ENCODE assay signal across 32 mouse cellular contexts in genomic region chr2:121088507-121088906, GRCm38 (mm10). TPM values are rescaled to one million over a fixed set of nuclear protein-coding genes. Genes with fewer than 3 reads are reported as not detected.
A peak's percentile ranks its signal among the peaks of the same experiment; 100 is the strongest.
DNase-seq lines count a peak whose midpoint lies in the region; TF ChIP-seq lines count a peak whose summit lies in the region.
"Had no signal": no experiment of that assay in that cellular context is flagged by ENCODE, and none has a peak within 500 bp of the region (broad histone marks: within the 10 kb centered on the region; RNA-seq: fewer than 3 reads in every experiment).

No protein-coding gene starts in this region.

- peak; percentile 27 for TF ChIP-seq CTCF in heart, adult 2 months (IDR thresholded peaks at IDR 0.05)
- peak; percentile 15; the same call in 1 of the 2 replicates for TF ChIP-seq CTCF in brain, embryonic 14.5 days (IDR thresholded peaks at IDR 0.05; ENCODE audit: borderline replicate concordance, extremely low read depth, insufficient read depth, insufficient read length)
- no peak for TF ChIP-seq CTCF in lung, adult 2 months (IDR thresholded peaks at IDR 0.05; ENCODE audit: insufficient read depth, low read length)

- no peaks in the 10 kb centered on the region for H3K36me3 ChIP-seq in heart, adult 2 months (ENCODE audit: control insufficient read depth, insufficient read depth, low read length)
- H3K36me3 ChIP-seq: forebrain, embryonic 10.5 days; heart, embryonic 10.5 days; hindbrain, embryonic 10.5 days; intestine, embryonic 15.5 days; kidney, embryonic 15.5 days; limb, embryonic 12.5 days; liver, embryonic 15.5 days; midbrain, embryonic 10.5 days had no signal

- TF ChIP-seq EP300 in heart, adult 2 months (IDR thresholded peaks at IDR 0.05; ENCODE audit: insufficient read depth, low read depth, low read length): no peak

- H3K79me2 ChIP-seq in heart, adult 2 months (replicated peaks; ENCODE audit: control insufficient read depth, insufficient read depth, low read length): no peaks in the 10 kb centered on the region

- DNase-seq in heart, adult 2 months: no peak
- DNase-seq in heart, postnatal 25 days (ENCODE audit: low spot score): no peak
- peak; percentile 21 for DNase-seq in 416B (ENCODE audit: low read depth)
- peak; percentile 34 for DNase-seq in ES-CJ7 (ENCODE audit: low read depth, low spot score)
- DNase-seq in brain, embryonic 14.5 days (ENCODE audit: low read depth): no peak
- no peak for DNase-seq in B cell, adult 2 months
- DNase-seq in lung, adult 2 months: no peak
- DNase-seq: adrenal gland, adult 8-10 months; cerebellum, adult 2 months; thymus, postnatal 14 days had no signal

- WGBS in heart, adult 2 months: 87% methylated on average over 3 of the region's 3 CpGs
- 82% methylated on average over 3 of the region's 3 CpGs for WGBS in lung, adult 2 months

- H3K4me3 ChIP-seq in heart, adult 2 months: no peak overlapping the region
- H3K4me3 ChIP-seq in lung, adult 2 months (replicated peaks; ENCODE audit: extremely low read depth, low read depth, low read length): no peak overlapping the region
- H3K4me3 ChIP-seq: forebrain, embryonic 10.5 days; heart, embryonic 10.5 days; hindbrain, embryonic 10.5 days; intestine, embryonic 15.5 days; kidney, embryonic 15.5 days; limb, embryonic 12.5 days; liver, embryonic 15.5 days; midbrain, embryonic 10.5 days had no signal

- H3K9ac ChIP-seq in heart, adult 2 months (ENCODE audit: low read depth, low read length): no peak overlapping the region
- H3K9ac ChIP-seq: intestine, embryonic 15.5 days; kidney, embryonic 15.5 days; limb, embryonic 12.5 days; liver, embryonic 15.5 days had no signal

- intact Hi-C loops in heart, adult 2 months (cut with DNase I): no loop called here
- intact Hi-C loops in heart, postnatal 25 days (cut with DNase I): no loop called here

- H3K27ac ChIP-seq in heart, adult 2 months: no peak overlapping the region
- H3K27ac ChIP-seq: forebrain, embryonic 10.5 days; heart, embryonic 10.5 days; hindbrain, embryonic 10.5 days; intestine, embryonic 15.5 days; kidney, embryonic 15.5 days; limb, embryonic 12.5 days; liver, embryonic 15.5 days; midbrain, embryonic 10.5 days had no signal

- no peak for TF ChIP-seq POLR2A in heart, adult 2 months (IDR thresholded peaks at IDR 0.05; ENCODE audit: insufficient read depth, low read depth, low read length)
- TF ChIP-seq POLR2A in brain, embryonic 14.5 days (IDR thresholded peaks at IDR 0.05; ENCODE audit: borderline replicate concordance, extremely low read depth, insufficient read depth, insufficient read length, poor library complexity, severe bottlenecking): no peak
- no peak for TF ChIP-seq POLR2A in lung, adult 2 months (IDR thresholded peaks at IDR 0.05; ENCODE audit: borderline replicate concordance, extremely low read depth, low read depth, low read length)

- no peaks in the 10 kb centered on the region for H3K27me3 ChIP-seq in heart, adult 2 months (ENCODE audit: control insufficient read depth, insufficient read depth, low read length)
- H3K27me3 ChIP-seq: intestine, embryonic 15.5 days; kidney, embryonic 15.5 days; liver, embryonic 15.5 days had no signal

- H3K4me1 ChIP-seq in heart, adult 2 months (ENCODE audit: control insufficient read depth, insufficient read depth, low read length): no peaks in the 10 kb centered on the region
- H3K4me1 ChIP-seq in lung, adult 2 months (ENCODE audit: control insufficient read depth, insufficient read depth, low read length): no peaks in the 10 kb centered on the region
- H3K4me1 ChIP-seq: forebrain, embryonic 10.5 days; hindbrain, embryonic 10.5 days; intestine, embryonic 15.5 days; limb, embryonic 12.5 days; liver, embryonic 15.5 days had no signal

RNA-seq across cellular contexts. Expression of gene Tgm5, which starts 2.9 kb away (rescaled TPM):
- not detected for total RNA-seq in heart, adult 2 months (2021)
- polyA plus RNA-seq in heart, adult 2 months (2012; rRNA removed): 0.04 TPM in 1 of 2 replicates, not detected in the other
- total RNA-seq in heart, postnatal 25 days (2021): not detected
- 0.05 TPM in 1 of 2 replicates, not detected in the other for polyA plus RNA-seq in brain, embryonic 14.5 days (2012; rRNA removed)
- 0.08 and 1.1 TPM in 2 replicates for polyA plus RNA-seq in lung, adult 2 months (2012; rRNA removed)
- total RNA-seq: common myeloid progenitor, adult 5-6 weeks; layer of hippocampus, postnatal 14 days; left cerebral cortex, postnatal 14 days had no signal
- polyA plus RNA-seq: activated CD4-positive, CD25-positive, alpha-beta regulatory T cell, adult 4 months; forebrain, embryonic 10.5 days; forebrain, embryonic 16.5 days; heart, embryonic 10.5 days; heart, postnatal 0 days; hindbrain, embryonic 10.5 days; intestine, embryonic 15.5 days; limb, embryonic 12.5 days; liver, embryonic 15.5 days; midbrain, embryonic 10.5 days; spleen, adult 2 months had no signal

RNA-seq across cellular contexts. Expression of gene Tgm7, which starts 21.1 kb away (rescaled TPM):
- not detected for total RNA-seq in heart, adult 2 months (2021)
- 0.04 TPM in 1 of 2 replicates, not detected in the other for polyA plus RNA-seq in heart, adult 2 months (2012; rRNA removed)
- total RNA-seq in heart, postnatal 25 days (2021): not detected
- 0.04 and 0.05 TPM in 2 replicates for polyA plus RNA-seq in brain, embryonic 14.5 days (2012; rRNA removed)
- polyA plus RNA-seq in lung, adult 2 months (2012; rRNA removed): not detected in 2 replicates
- total RNA-seq: common myeloid progenitor, adult 5-6 weeks; gastrocnemius, postnatal 4 days; midbrain, postnatal 0 days had no signal
- polyA plus RNA-seq: forebrain, embryonic 10.5 days; forebrain, embryonic 16.5 days; heart, embryonic 10.5 days; heart, postnatal 0 days; hindbrain, embryonic 10.5 days; hindbrain, embryonic 16.5 days; large intestine, adult 2 months; limb, embryonic 12.5 days; liver, embryonic 15.5 days; lung, postnatal 0 days; midbrain, embryonic 10.5 days; midbrain, postnatal 0 days; neural tube, embryonic 14.5 days; Patski; spleen, adult 2 months had no signal

RNA-seq across cellular contexts. Expression of gene Epb42, which starts 51.6 kb away (rescaled TPM):
- under 1 TPM in 1 of 2 experiments, not detected in 1; 0.09 TPM for total RNA-seq in heart, adult 2 months (2021)
- polyA plus RNA-seq in heart, adult 2 months (2012; rRNA removed): 0.12 and 0.41 TPM in 2 replicates
- under 1 TPM; 0.21 to 0.95 TPM for total RNA-seq in heart, postnatal 25 days (2021)
- polyA plus RNA-seq in brain, embryonic 14.5 days (2012; rRNA removed): 0.19 and 0.75 TPM in 2 replicates
- polyA plus RNA-seq in lung, adult 2 months (2012; rRNA removed): 0.06 and 0.13 TPM in 2 replicates
- total RNA-seq: layer of hippocampus, postnatal 14 days; midbrain, postnatal 0 days had no signal
- polyA plus RNA-seq: Patski had no signal

RNA-seq across cellular contexts. Expression of gene Adal, which starts 51.7 kb away (rescaled TPM):
- total RNA-seq in heart, adult 2 months (2021): 1 to 10 TPM; 8.6 to 9.1 TPM
- 4.6 and 11.1 TPM in 2 replicates for polyA plus RNA-seq in heart, adult 2 months (2012; rRNA removed)
- total RNA-seq in heart, postnatal 25 days (2021): 1 to 10 TPM; 8.0 to 9.9 TPM
- polyA plus RNA-seq in brain, embryonic 14.5 days (2012; rRNA removed): 22.8 and 24.2 TPM in 2 replicates
- 3.4 and 4.5 TPM in 2 replicates for polyA plus RNA-seq in lung, adult 2 months (2012; rRNA removed)

RNA-seq across cellular contexts. Expression of gene Lcmt2, which starts 51.9 kb away (rescaled TPM):
- 10 to 100 TPM; 10.8 to 11.5 TPM for total RNA-seq in heart, adult 2 months (2021)
- polyA plus RNA-seq in heart, adult 2 months (2012; rRNA removed): 6.2 and 9.9 TPM in 2 replicates
- total RNA-seq in heart, postnatal 25 days (2021): 1 to 10 TPM; 9.5 to 9.7 TPM
- 11.5 and 12.9 TPM in 2 replicates for polyA plus RNA-seq in brain, embryonic 14.5 days (2012; rRNA removed)
- 8.7 and 9.1 TPM in 2 replicates for polyA plus RNA-seq in lung, adult 2 months (2012; rRNA removed)

Comparison
In these comparisons a context has a peak if more than half of its experiments do, and no peak if none do; other contexts are left out.
1. DNase-seq: peak in 416B (single experiment) and ES-CJ7 (single experiment); none in heart, adult 2 months (0 of 2), heart, postnatal 25 days (single experiment), brain, embryonic 14.5 days (single experiment), B cell, adult 2 months (0 of 2) and lung, adult 2 months (single experiment).